Mouse (Mus musculus) MEL (cell line): ENCODE results near the gene Synpo2. TPM values are rescaled to one million over a fixed set of nuclear protein-coding genes. Genes with fewer than 3 reads are reported as not detected.

ENCODE experiments used
- DNase-seq: peaks from one replicate; pipeline ENCODE4 v3.0.0; 2011; ENCODE audit warnings: low read depth, low spot score
- H3K27ac ChIP-seq: 2 replicates; pipeline ENCODE4 v1.5.1; 2012; ENCODE audit warnings: low read depth, mild to moderate bottlenecking, control low read depth, low read length, moderate library complexity; ENCODE audit not compliant: control insufficient read depth
- H3K27me3 ChIP-seq, 2 experiments: fragments of 150-350 bp in 1 of 2; sonication (generic) in 1 of 2; 2 replicates each; pipeline ENCODE4 v1.6.1; 2012; ENCODE audit warnings: low read length in 2 of 2, mild to moderate bottlenecking in 2 of 2, improper control_type of control experiment in 1 of 2, moderate library complexity in 1 of 2; ENCODE audit not compliant: insufficient read depth in 2 of 2, control insufficient read depth in 1 of 2
- H3K36me3 ChIP-seq, 2 experiments: 2 replicates each; pipeline ENCODE4 v1.6.1; 2012 to 2014; ENCODE audit warnings: low read length in 2 of 2, improper control_type of control experiment in 1 of 2, inconsistent platforms in 1 of 2, mild to moderate bottlenecking in 1 of 2; ENCODE audit not compliant: insufficient read depth in 2 of 2, control insufficient read depth in 1 of 2
- H3K4me1 ChIP-seq, 2 experiments: fragments of 150-350 bp in 1 of 2; sonication (generic) in 1 of 2; 2 replicates each; pipeline ENCODE4 v1.6.1; 2012; ENCODE audit warnings: low read length in 2 of 2, improper control_type of control experiment in 1 of 2, mild to moderate bottlenecking in 1 of 2; ENCODE audit not compliant: insufficient read depth in 2 of 2, control insufficient read depth in 1 of 2
- H3K4me3 ChIP-seq, 2 experiments: fragments of 150-350 bp in 1 of 2; sonication (generic) in 1 of 2; 2 replicates each; pipeline ENCODE4 v1.5.1; 2012; ENCODE audit warnings: low read depth in 2 of 2, low read length in 2 of 2, mild to moderate bottlenecking in 2 of 2, moderate library complexity in 2 of 2, control low read depth in 1 of 2, improper control_type of control experiment in 1 of 2; ENCODE audit not compliant: control insufficient read depth in 1 of 2, insufficient read depth in 1 of 2
- H3K79me2 ChIP-seq: 2 replicates; pipeline ENCODE4 v1.6.1; 2012; ENCODE audit warnings: mild to moderate bottlenecking, low read length, moderate library complexity; ENCODE audit not compliant: control insufficient read depth, poor library complexity, insufficient read depth
- H3K9ac ChIP-seq: 2 replicates; pipeline ENCODE4 v1.6.1; 2012; ENCODE audit warnings: low read depth, mild to moderate bottlenecking, control low read depth, low read length, moderate library complexity; ENCODE audit not compliant: control insufficient read depth, poor library complexity, severe bottlenecking
- H3K9me3 ChIP-seq: fragments of 150-350 bp; sonication (generic); replicated peaks from 2 replicates; pipeline ENCODE4 v1.6.1; 2012; ENCODE audit warnings: mild to moderate bottlenecking, low read length, improper control_type of control experiment, moderate library complexity; ENCODE audit not compliant: insufficient read depth
- BHLHE40 ChIP-seq: IDR thresholded peaks from 2 replicates; pipeline ENCODE4 v1.6.1; 2012; ENCODE audit warnings: low read depth, mild to moderate bottlenecking, inconsistent platforms, low read length, improper control_type of control experiment, borderline replicate concordance
- CHD1 ChIP-seq: IDR thresholded peaks from 2 replicates; pipeline ENCODE4 v1.6.1; 2012; ENCODE audit warnings: low read depth, mild to moderate bottlenecking, inconsistent platforms, low read length, improper control_type of control experiment
- ELF1 ChIP-seq: IDR thresholded peaks from 2 replicates; pipeline ENCODE4 v1.6.1; 2014; ENCODE audit warnings: low read depth, mild to moderate bottlenecking, inconsistent platforms, low read length, improper control_type of control experiment, moderate library complexity
- ETS1 ChIP-seq: IDR thresholded peaks from 2 replicates; pipeline ENCODE4 v1.6.1; 2012; ENCODE audit warnings: low read depth, mild to moderate bottlenecking, inconsistent platforms, low read length, improper control_type of control experiment, moderate library complexity
- GATA1 ChIP-seq: IDR thresholded peaks from 2 replicates; pipeline ENCODE4 v1.6.1; 2011; ENCODE audit warnings: low read depth, low read length, improper control_type of control experiment
- JUND ChIP-seq: IDR thresholded peaks from 2 replicates; pipeline ENCODE4 v1.6.1; 2011; ENCODE audit warnings: low read depth, mild to moderate bottlenecking, improper control_type of control experiment, low read length
- KAT2A ChIP-seq: conservative IDR thresholded peaks from 2 replicates; pipeline ENCODE4 v1.6.1; 2012; ENCODE audit warnings: low read depth, low read length, improper control_type of control experiment, inconsistent platforms
- MAFK ChIP-seq: IDR thresholded peaks from 2 replicates; pipeline ENCODE4 v1.6.1; 2011; ENCODE audit warnings: low read depth, mild to moderate bottlenecking, low read length, improper control_type of control experiment, borderline replicate concordance
- MAX ChIP-seq: IDR thresholded peaks from 2 replicates; pipeline ENCODE4 v1.6.1; 2011; ENCODE audit warnings: low read length, improper control_type of control experiment
- MAZ ChIP-seq: IDR thresholded peaks from 2 replicates; pipeline ENCODE4 v1.6.1; 2012; ENCODE audit warnings: low read depth, mild to moderate bottlenecking, inconsistent platforms, low read length, improper control_type of control experiment
- NELFE ChIP-seq: IDR thresholded peaks from 2 replicates; pipeline ENCODE4 v1.6.1; 2011; ENCODE audit warnings: low read depth, low read length, improper control_type of control experiment
- POLR2A ChIP-seq, 2 experiments: IDR thresholded peaks; 2 replicates each; pipeline ENCODE4 v1.6.1; 2011 to 2012; ENCODE audit warnings: low read length in 2 of 2, mild to moderate bottlenecking in 2 of 2, control low read depth in 1 of 2, improper control_type of control experiment in 1 of 2, low read depth in 1 of 2, moderate library complexity in 1 of 2; ENCODE audit not compliant: control insufficient read depth in 1 of 2, insufficient read depth in 1 of 2, poor library complexity in 1 of 2
- RCOR1 ChIP-seq: IDR thresholded peaks from 2 replicates; pipeline ENCODE4 v1.6.1; 2012; ENCODE audit warnings: low read depth, mild to moderate bottlenecking, inconsistent platforms, low read length, improper control_type of control experiment
- TAL1 ChIP-seq: IDR thresholded peaks from 2 replicates; pipeline ENCODE4 v1.6.1; 2012; ENCODE audit warnings: mild to moderate bottlenecking, inconsistent platforms, low read length, moderate library complexity, mixed read lengths
- TCF12 ChIP-seq: IDR thresholded peaks from 2 replicates; pipeline ENCODE4 v1.6.1; 2014; ENCODE audit warnings: low read depth, mild to moderate bottlenecking, inconsistent platforms, low read length, improper control_type of control experiment, moderate library complexity
- USF1 ChIP-seq: IDR thresholded peaks from 2 replicates; pipeline ENCODE4 v1.6.1; 2014; ENCODE audit warnings: low read depth, mild to moderate bottlenecking, inconsistent platforms, low read length, improper control_type of control experiment, moderate library complexity
- USF2 ChIP-seq, 2 experiments: IDR thresholded peaks; 2 replicates each; pipeline ENCODE4 v1.6.1; 2011 to 2012; ENCODE audit warnings: improper control_type of control experiment in 2 of 2, low read length in 2 of 2, borderline replicate concordance in 1 of 2, inconsistent platforms in 1 of 2, low read depth in 1 of 2, mild to moderate bottlenecking in 1 of 2; ENCODE audit not compliant: insufficient read depth in 1 of 2
- ZC3H11A ChIP-seq: IDR thresholded peaks from 2 replicates; pipeline ENCODE4 v1.6.1; 2012; ENCODE audit warnings: low read depth, mild to moderate bottlenecking, inconsistent platforms, low read length, improper control_type of control experiment
- ZKSCAN1 ChIP-seq: IDR thresholded peaks from 2 replicates; pipeline ENCODE4 v1.6.1; 2012; ENCODE audit warnings: low read depth, mild to moderate bottlenecking, inconsistent platforms, low read length, improper control_type of control experiment, moderate library complexity
- ZMIZ1 ChIP-seq: IDR thresholded peaks from 2 replicates; pipeline ENCODE4 v1.6.1; 2012; ENCODE audit warnings: low read depth, mild to moderate bottlenecking, inconsistent platforms, low read length, improper control_type of control experiment, moderate library complexity
- polyA plus RNA-seq, 2 experiments: library from polyadenylated mRNA; stranded (reverse) in 1 of 2; unstranded in 1 of 2; fragments of >175 nt in 1 of 2; fragments of >200 nt in 1 of 2; gene quantifications; 2 replicates each; pipeline versions ENCODE4 v1.2.1 to v1.2.4; 2012; ENCODE audit warnings: low replicate concordance in 2 of 2, low read depth in 1 of 2; ENCODE audit not compliant: insufficient read length in 2 of 2, insufficient read depth in 1 of 2, missing spikeins in 1 of 2
- total RNA-seq: library from RNA; depleted of rRNA; stranded (reverse); fragments of 300-350 nt; gene quantifications from 2 replicates; pipeline ENCODE4 v1.2.3, GENCODE M21; 2012

The Synpo2 gene
- total and polyA plus RNA-seq, 3 experiments: 0.04 TPM; not detected in 2

- TF ChIP-seq ZC3H11A (no peak), KAT2A (no peak), USF1 (no peak), ZKSCAN1 (no peak), POLR2A (IDR thresholded peaks at IDR 0.05; ENCODE audit: control insufficient read depth in 1 of 2, insufficient read depth in 1 of 2, low read depth in 1 of 2, low read length in 2 of 2, poor library complexity in 1 of 2) (no peak), CHD1 (no peak), JUND (no peak), RCOR1 (no peak), ETS1 (no peak), GATA1 (no peak)
- no peaks in the 10 kb centered on the region for H3K79me2 ChIP-seq
- no peak overlapping the region for H3K4me3 ChIP-seq
- no peak overlapping the region for H3K9ac ChIP-seq
- no peaks in the 10 kb centered on the region for H3K4me1 ChIP-seq
- no peak overlapping the region for H3K27ac ChIP-seq
- no peaks in the 10 kb centered on the region for H3K9me3 ChIP-seq
- no peaks in the 10 kb centered on the region for H3K36me3 ChIP-seq
- peaks cover 1 to 2% of the 10 kb centered on the region in 2 experiments; a peak in 2 of 4 replicates for H3K27me3 ChIP-seq
- no peak for DNase-seq
These were observed 30.9 kb downstream of the Synpo2 start for GRCm38 (mm10) chr3:123205065-123205464.

GRCm38 (mm10) chr3:123204658-123205057 is 31.3 kb downstream of the Synpo2 start:
- H3K9ac ChIP-seq: no peak overlapping the region
- TF ChIP-seq TCF12: no peak
- no peak for TF ChIP-seq KAT2A
- TF ChIP-seq MAFK: no peak
- no peak for TF ChIP-seq ZMIZ1
- no peak for TF ChIP-seq TAL1
- no peak for TF ChIP-seq MAX
- TF ChIP-seq JUND: no peak
- TF ChIP-seq NELFE: no peak
- no peak for TF ChIP-seq USF2 (IDR thresholded peaks at IDR 0.05; ENCODE audit: borderline replicate concordance in 1 of 2, insufficient read depth in 1 of 2, low read depth in 1 of 2, low read length in 2 of 2)
- TF ChIP-seq ELF1: no peak
- no peak for TF ChIP-seq USF1
- TF ChIP-seq BHLHE40: no peak
- no peak for TF ChIP-seq MAZ
- TF ChIP-seq, all 39 proteins: peak for 0
- no peaks in the 10 kb centered on the region for H3K79me2 ChIP-seq
- no peaks in the 10 kb centered on the region for H3K9me3 ChIP-seq
- H3K4me1 ChIP-seq: no peaks in the 10 kb centered on the region
- H3K4me3 ChIP-seq: no peak overlapping the region
- H3K27ac ChIP-seq: no peak overlapping the region
- H3K36me3 ChIP-seq: no peaks in the 10 kb centered on the region
- no peak for DNase-seq
- peaks cover 1 to 2% of the 10 kb centered on the region in 2 experiments; a peak in 2 of 4 replicates for H3K27me3 ChIP-seq
